Mouse (Mus musculus) cortical plate, adult 2 months (tissue): ENCODE measurements at regions not wholly inside any gene's neighbourhood (a gene's known extent, or its start where the extent isn't known, plus 50 kb on each side); places are given as distances from the start of the nearest gene placed in this dataset.

Experiments used
- H3K27ac ChIP-seq: fragments of 200-500 bp; 2 replicates; pipeline ENCODE4 v1.5.1; 2012; ENCODE audit warnings: low read length, control low read depth, inconsistent platforms; ENCODE audit not compliant: insufficient read depth
- H3K4me1 ChIP-seq: fragments of 200-500 bp; 2 replicates; pipeline ENCODE4 v1.6.1; 2011; ENCODE audit warnings: low read length; ENCODE audit not compliant: control insufficient read depth, insufficient read depth
- H3K4me3 ChIP-seq: fragments of 200-500 bp; 2 replicates; pipeline ENCODE4 v1.5.1; 2011; ENCODE audit warnings: mild to moderate bottlenecking, low read length, control low read depth; ENCODE audit not compliant: insufficient read depth
- CTCF ChIP-seq: fragments of 200-500 bp; IDR thresholded peaks from 2 replicates; pipeline ENCODE4 v1.5.1; 2011; ENCODE audit warnings: mild to moderate bottlenecking, control low read depth, low read length; ENCODE audit not compliant: insufficient read depth; ENCODE audit errors: extremely low read depth
- POLR2A ChIP-seq: fragments of 200-500 bp; IDR thresholded peaks from 2 replicates; pipeline ENCODE4 v1.6.1; 2011; ENCODE audit warnings: mild to moderate bottlenecking, low read length, control low read depth; ENCODE audit not compliant: insufficient read depth; ENCODE audit errors: extremely low read depth

DNA sequence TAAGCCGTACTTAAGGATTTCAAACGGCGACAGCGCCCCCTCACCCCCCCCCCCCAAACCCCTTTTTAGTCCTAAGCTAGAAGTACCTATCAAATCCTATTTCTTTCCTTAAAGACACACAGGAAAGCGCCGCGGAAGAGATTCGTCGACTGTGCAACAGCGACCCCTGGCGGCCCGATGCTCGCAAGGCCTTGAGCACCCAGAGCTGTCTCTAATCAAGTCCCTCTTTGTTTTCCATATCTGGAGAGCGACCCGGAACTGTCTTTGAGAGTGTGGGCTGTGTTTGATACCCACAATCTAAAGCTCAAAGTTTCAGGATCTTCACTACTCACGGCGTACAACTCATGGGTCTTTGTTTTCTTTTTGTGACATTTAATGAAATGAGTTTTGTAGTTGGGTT, 166.4 kb upstream of the Dcn start:
- Histone ChIP-seq H3K4me1 (no peaks in the 10 kb centered on the region), H3K27ac (peak overlapping the region; percentile 96), H3K4me3 (peak overlapping the region; percentile 46)
- TF ChIP-seq POLR2A (no peak), CTCF (peak; percentile 80)

GRCm38 (mm10) chr10:97313407-97313901, 166.0 kb upstream of the Dcn start:
- no peaks in the 10 kb centered on the region for H3K4me1 ChIP-seq
- H3K4me3 ChIP-seq = peak overlapping the region; percentile 46
- peak overlapping the region; percentile 96 for H3K27ac ChIP-seq
- TF ChIP-seq CTCF = no peak
- TF ChIP-seq POLR2A = peak; percentile 42; the same call in 1 of the 2 replicates

DNA sequence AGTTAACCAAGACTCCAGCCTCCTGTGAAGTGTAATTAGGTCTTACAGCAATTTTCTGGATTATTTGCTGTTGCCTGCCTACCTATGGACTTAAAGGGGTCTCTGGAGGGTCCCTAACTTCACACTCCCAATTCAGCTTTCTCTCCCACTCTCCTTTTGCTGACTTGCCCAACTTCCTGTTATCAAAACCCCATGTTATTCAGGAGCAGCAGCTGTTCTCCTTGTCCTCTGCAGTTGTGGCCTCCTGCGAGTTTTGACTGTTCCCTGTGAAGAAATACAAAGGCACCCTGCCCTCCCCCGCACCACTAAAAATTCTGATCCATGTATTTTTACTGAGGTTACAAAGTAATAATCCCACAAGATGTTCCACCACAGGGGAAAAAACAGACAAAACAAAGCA, 146.8 kb upstream of the Dcn start:
- Histone ChIP-seq H3K4me3 (no peak overlapping the region), H3K27ac (no peak overlapping the region), H3K4me1 (no peaks in the 10 kb centered on the region)
- no peak for TF ChIP-seq CTCF
- TF ChIP-seq POLR2A = no peak

DNA sequence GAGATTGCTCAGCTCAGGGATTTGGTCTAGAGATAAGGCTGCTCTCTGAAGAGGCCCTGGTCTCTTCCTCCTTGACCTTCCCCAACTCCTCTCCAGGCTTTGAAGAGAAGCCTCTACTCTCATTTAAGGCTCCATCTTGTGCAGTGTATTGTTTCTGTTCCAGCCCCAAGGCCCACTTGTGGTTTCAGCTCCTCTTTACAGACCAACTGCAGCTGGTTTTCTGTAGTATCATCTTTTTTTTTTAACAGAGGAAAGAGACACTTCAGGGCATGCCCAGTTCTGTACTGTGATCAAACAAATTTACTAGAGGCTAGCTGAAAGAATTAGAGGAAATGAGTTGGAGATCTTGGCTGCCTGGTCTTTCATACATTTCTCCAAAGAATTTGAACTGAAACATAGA, 145.4 kb upstream of the Dcn start:
- TF ChIP-seq CTCF (no peak), POLR2A (no peak)
- H3K27ac ChIP-seq = no peak overlapping the region
- no peaks in the 10 kb centered on the region for H3K4me1 ChIP-seq
- H3K4me3 ChIP-seq = no peak overlapping the region

GRCm38 (mm10) chr10:97334606-97335150, 144.7 kb upstream of the Dcn start:
- TF ChIP-seq CTCF (no peak), POLR2A (no peak)
- no peak overlapping the region for H3K27ac ChIP-seq
- H3K4me3 ChIP-seq = no peak overlapping the region
- no peaks in the 10 kb centered on the region; the same call in 1 of the 2 replicates for H3K4me1 ChIP-seq

- Histone ChIP-seq H3K4me1 (no peaks in the 10 kb centered on the region; the same call in 1 of the 2 replicates), H3K27ac (no peak overlapping the region), H3K4me3 (no peak overlapping the region)
- TF ChIP-seq CTCF = no peak
- TF ChIP-seq POLR2A = no peak
These were observed 141.2 kb upstream of the Dcn start for GRCm38 (mm10) chr10:97338033-97338692.

GRCm38 (mm10) chr10:97339866-97340706, 139.3 kb upstream of the Dcn start:
- Histone ChIP-seq H3K4me1 (no peaks in the 10 kb centered on the region; the same call in 1 of the 2 replicates), H3K4me3 (no peak overlapping the region), H3K27ac (no peak overlapping the region)
- TF ChIP-seq POLR2A (no peak), CTCF (peak; percentile 25; the same call in 1 of the 2 replicates)

- H3K4me3 ChIP-seq = no peak overlapping the region
- H3K4me1 ChIP-seq = no peaks in the 10 kb centered on the region
- TF ChIP-seq POLR2A (no peak), CTCF (peak; percentile 93)
- no peak overlapping the region for H3K27ac ChIP-seq
These were observed 134.1 kb upstream of the Dcn start for GRCm38 (mm10) chr10:97345347-97345746.

DNA sequence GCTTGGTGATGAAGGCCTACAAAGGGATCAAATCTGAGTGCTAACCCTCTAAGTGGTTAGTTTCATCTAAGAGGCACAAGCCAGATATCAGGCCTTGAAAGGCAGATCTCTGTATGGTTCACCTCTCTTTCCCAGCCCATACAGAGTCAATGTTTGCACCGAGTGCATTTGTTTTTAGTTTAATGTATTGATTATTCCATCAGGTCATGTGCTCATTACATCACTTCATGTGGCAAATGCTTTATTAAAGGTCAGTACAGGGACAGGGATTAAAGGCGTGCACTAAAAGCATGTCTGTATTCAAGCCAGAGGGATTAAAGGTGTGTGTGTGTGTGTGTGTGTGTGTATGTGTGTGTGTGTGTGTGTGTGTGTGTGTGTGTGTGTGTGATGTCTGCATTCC, 132.5 kb upstream of the Dcn start:
- Histone ChIP-seq H3K4me1 (no peaks in the 10 kb centered on the region), H3K4me3 (no peak overlapping the region), H3K27ac (no peak overlapping the region)
- TF ChIP-seq POLR2A (no peak), CTCF (no peak)
